Mouse (Mus musculus) liver, adult 2 months (tissue): ENCODE results near the gene 4930432K21Rik.

Source experiments
- CTCF ChIP-seq: fragments of 200-500 bp; IDR thresholded peaks from 2 replicates; pipeline ENCODE4 v1.5.1; 2011; ENCODE audit warnings: low read depth, low read length, control low read depth
- POLR2A ChIP-seq: fragments of 200-500 bp; IDR thresholded peaks from 2 replicates; pipeline ENCODE4 v1.6.1; 2011; ENCODE audit warnings: low read length, control low read depth; ENCODE audit not compliant: insufficient read depth; ENCODE audit errors: extremely low read depth

DNA sequence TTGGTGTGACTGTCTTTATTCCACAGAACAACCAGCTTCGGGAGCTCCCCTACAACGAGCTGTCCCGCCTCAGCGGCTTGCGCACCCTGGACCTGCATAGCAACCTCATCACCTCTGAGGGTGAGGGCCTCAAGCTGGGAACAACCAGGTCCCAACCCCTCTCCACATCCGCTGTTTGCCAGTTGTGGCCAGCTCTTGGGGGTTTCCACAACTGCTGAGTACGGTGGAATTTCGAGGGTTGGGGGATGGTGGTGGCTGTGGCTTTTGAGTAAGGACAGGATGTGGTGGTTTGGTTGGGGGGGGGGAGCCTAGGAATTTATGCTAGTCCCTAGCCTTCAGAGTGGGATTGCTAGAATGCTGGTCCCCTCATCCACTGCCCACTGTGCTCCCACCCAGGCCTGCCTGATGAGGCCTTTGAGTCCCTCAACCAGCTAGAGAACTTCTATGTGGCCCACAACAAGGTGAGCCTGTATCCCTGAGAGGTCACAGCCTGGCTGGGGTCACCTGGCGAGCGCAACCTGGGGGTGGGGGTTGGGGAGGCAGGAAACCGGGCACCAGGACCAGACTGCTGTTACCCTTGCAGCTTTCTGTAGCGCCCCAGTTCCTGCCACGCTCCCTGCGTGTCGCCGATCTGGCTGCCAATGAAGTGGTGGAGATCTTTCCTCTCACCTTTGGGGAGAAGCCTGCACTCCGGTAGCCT is 20.5 kb upstream of the 4930432K21Rik start:
- TF ChIP-seq CTCF (no peak), POLR2A (no peak)
